Mouse (Mus musculus) CH12.LX (cell line): ENCODE data around the gene Shroom1. TPM values are rescaled to one million over a fixed set of nuclear protein-coding genes. Genes with fewer than 3 reads are reported as not detected.

ENCODE experiments used
- DNase-seq: peaks from one replicate; pipeline ENCODE4 v3.0.0-alpha.2; 2013; ENCODE audit errors: extremely low read depth
- H3K27ac ChIP-seq: 2 replicates; pipeline ENCODE4 v1.5.1; 2012; ENCODE audit warnings: low read depth, mild to moderate bottlenecking, control low read depth, moderate library complexity; ENCODE audit not compliant: insufficient read depth
- H3K27me3 ChIP-seq: replicated peaks from 2 replicates; pipeline ENCODE3; 2012; ENCODE audit warnings: inconsistent platforms
- H3K36me3 ChIP-seq, 2 experiments: replicated peaks in 1 of 2; 2 replicates each; pipeline versions ENCODE3 to v1.6.1; 2012; ENCODE audit warnings: inconsistent platforms in 1 of 2, low read length in 1 of 2, mild to moderate bottlenecking in 1 of 2, mixed read lengths in 1 of 2, moderate library complexity in 1 of 2; ENCODE audit not compliant: control insufficient read depth in 1 of 2, insufficient read depth in 1 of 2
- H3K4me1 ChIP-seq, 2 experiments: 2 replicates each; pipeline ENCODE4 v1.6.1; 2012; ENCODE audit warnings: inconsistent platforms in 1 of 2, moderate library complexity in 1 of 2; ENCODE audit not compliant: insufficient read depth in 2 of 2, control insufficient read depth in 1 of 2
- H3K4me2 ChIP-seq: 2 replicates; pipeline ENCODE4 v1.6.1; 2012; ENCODE audit warnings: low read depth, mild to moderate bottlenecking, control low read depth; ENCODE audit not compliant: poor library complexity, insufficient read depth, severe bottlenecking
- H3K4me3 ChIP-seq, 3 experiments: fragments of 150-350 bp in 1 of 3; sonication (generic) in 1 of 3; replicated peaks in 1 of 3; 2 replicates each; pipeline versions ENCODE3 to v1.5.1; 2011 to 2012; ENCODE audit warnings: low read depth in 2 of 3, low read length in 2 of 3, mild to moderate bottlenecking in 2 of 3, moderate library complexity in 2 of 3, control low read depth in 1 of 3, improper control_type of control experiment in 1 of 3, inconsistent platforms in 1 of 3, mixed read lengths in 1 of 3; ENCODE audit not compliant: poor library complexity in 1 of 3
- H3K79me2 ChIP-seq: replicated peaks from 2 replicates; pipeline ENCODE4 v1.6.1; 2012; ENCODE audit warnings: mild to moderate bottlenecking, moderate library complexity; ENCODE audit not compliant: control insufficient read depth, poor library complexity, insufficient read depth, severe bottlenecking; ENCODE audit errors: extremely low read depth
- H3K9ac ChIP-seq: 2 replicates; pipeline ENCODE4 v1.6.1; 2012; ENCODE audit warnings: low read depth, mild to moderate bottlenecking, control low read depth, moderate library complexity; ENCODE audit not compliant: insufficient read depth
- H3K9me3 ChIP-seq: replicated peaks from 2 replicates; pipeline ENCODE3; 2012; ENCODE audit warnings: low read length, inconsistent platforms, mixed read lengths
- BHLHE40 ChIP-seq: IDR thresholded peaks from 2 replicates; pipeline ENCODE4 v1.6.1; 2011; ENCODE audit warnings: mild to moderate bottlenecking, low read depth, low read length, improper control_type of control experiment
- CTCF ChIP-seq, 2 experiments: IDR thresholded peaks in 1 of 2; conservative IDR thresholded peaks in 1 of 2; 2 replicates each; pipeline ENCODE4 v1.5.1; 2011 to 2012; ENCODE audit warnings: low read depth in 2 of 2, low read length in 2 of 2, improper control_type of control experiment in 1 of 2, inconsistent platforms in 1 of 2, mild to moderate bottlenecking in 1 of 2, moderate library complexity in 1 of 2
- E2F4 ChIP-seq: IDR thresholded peaks from 2 replicates; pipeline ENCODE4 v1.6.1; 2011; ENCODE audit warnings: low read depth, low read length, improper control_type of control experiment; ENCODE audit not compliant: insufficient replicate concordance
- EP300 ChIP-seq: IDR thresholded peaks from 2 replicates; pipeline ENCODE4 v1.6.1; 2011; ENCODE audit warnings: low read length, improper control_type of control experiment
- GABPA ChIP-seq: IDR thresholded peaks from 2 replicates; pipeline ENCODE4 v1.6.1; 2012; ENCODE audit warnings: low read depth, low read length, improper control_type of control experiment, inconsistent platforms; ENCODE audit not compliant: insufficient replicate concordance
- IRF4 ChIP-seq: IDR thresholded peaks from 2 replicates; pipeline ENCODE4 v1.6.1; 2014; ENCODE audit warnings: low read depth, mild to moderate bottlenecking, inconsistent platforms, low read length, improper control_type of control experiment
- JUN ChIP-seq: IDR thresholded peaks from 2 replicates; pipeline ENCODE4 v1.6.1; 2011; ENCODE audit warnings: low read depth, mild to moderate bottlenecking, low read length, improper control_type of control experiment, moderate library complexity; ENCODE audit not compliant: insufficient read depth
- KAT2A ChIP-seq: IDR thresholded peaks from 2 replicates; pipeline ENCODE4 v1.6.1; 2012; ENCODE audit warnings: low read length, improper control_type of control experiment, inconsistent platforms; ENCODE audit not compliant: insufficient replicate concordance
- MAFK ChIP-seq: IDR thresholded peaks from 2 replicates; pipeline ENCODE4 v1.6.1; 2011; ENCODE audit warnings: low read length, improper control_type of control experiment; ENCODE audit not compliant: insufficient replicate concordance
- MAX ChIP-seq: IDR thresholded peaks from 2 replicates; pipeline ENCODE4 v1.6.1; 2011; ENCODE audit warnings: low read length, improper control_type of control experiment
- MEF2A ChIP-seq: IDR thresholded peaks from 2 replicates; pipeline ENCODE4 v1.6.1; 2014; ENCODE audit warnings: low read depth, mild to moderate bottlenecking, inconsistent platforms, low read length, improper control_type of control experiment, borderline replicate concordance
- MXI1 ChIP-seq: IDR thresholded peaks from 2 replicates; pipeline ENCODE4 v1.6.1; 2011; ENCODE audit warnings: mild to moderate bottlenecking, low read depth, low read length, improper control_type of control experiment
- POLR2A ChIP-seq: IDR thresholded peaks from 2 replicates; pipeline ENCODE4 v1.6.1; 2011; ENCODE audit warnings: low read depth, mild to moderate bottlenecking, improper control_type of control experiment, low read length
- SMC3 ChIP-seq: IDR thresholded peaks from 2 replicates; pipeline ENCODE4 v1.6.1; 2011; ENCODE audit warnings: low read depth, low read length, improper control_type of control experiment
- TBP ChIP-seq: conservative IDR thresholded peaks from 2 replicates; pipeline ENCODE4 v1.6.1; 2011; ENCODE audit warnings: low read depth, low read length, improper control_type of control experiment
- TCF12 ChIP-seq: IDR thresholded peaks from 2 replicates; pipeline ENCODE4 v1.6.1; 2014; ENCODE audit warnings: low read depth, mild to moderate bottlenecking, inconsistent platforms, low read length, improper control_type of control experiment
- UBTF ChIP-seq: IDR thresholded peaks from 2 replicates; pipeline ENCODE4 v1.6.1; 2012; ENCODE audit warnings: low read depth, mild to moderate bottlenecking, inconsistent platforms, low read length, improper control_type of control experiment, moderate library complexity
- USF1 ChIP-seq: IDR thresholded peaks from 2 replicates; pipeline ENCODE4 v1.6.1; 2014; ENCODE audit warnings: low read depth, mild to moderate bottlenecking, inconsistent platforms, low read length, improper control_type of control experiment
- USF2 ChIP-seq: conservative IDR thresholded peaks from 2 replicates; pipeline ENCODE4 v1.6.1; 2011; ENCODE audit warnings: low read depth, low read length, improper control_type of control experiment
- ZC3H11A ChIP-seq: IDR thresholded peaks from 2 replicates; pipeline ENCODE4 v1.6.1; 2012; ENCODE audit warnings: low read depth, mild to moderate bottlenecking, inconsistent platforms, low read length, improper control_type of control experiment
- ZMIZ1 ChIP-seq: IDR thresholded peaks from 2 replicates; pipeline ENCODE4 v1.6.1; 2012; ENCODE audit warnings: low read depth, mild to moderate bottlenecking, inconsistent platforms, low read length, improper control_type of control experiment
- dilution Hi-C: fragments of 300-500 bp; cut with MboI; formaldehyde crosslinking; loops from 2 replicates; pipeline ENCODE4 v1.14.3; 2020; ENCODE audit warnings: low sequenced_read_pairs; ENCODE audit not compliant: extremely low pct_unique_long_range_greater_than_20kb, extremely low pct_ligation_motif_present
- in situ Hi-C: fragments of 300-500 bp; cut with MboI; formaldehyde crosslinking; loops from 3 replicates; pipeline ENCODE4 v1.14.3; 2019; ENCODE audit warnings: low sequenced_read_pairs, low pct_ligation_motif_present, low pct_unique_long_range_greater_than_20kb, mixed read lengths
- polyA plus RNA-seq: library from polyadenylated mRNA; unstranded; fragments of >175 nt; gene quantifications from 2 replicates; pipeline ENCODE4 v1.2.1, GENCODE M21; 2012; ENCODE audit warnings: low read depth; ENCODE audit not compliant: insufficient read length
- total RNA-seq, 2 experiments: library from RNA; depleted of rRNA; stranded (reverse); fragments of 300-350 nt in 1 of 2; fragments of >200 nt in 1 of 2; gene quantifications; 2 replicates each; pipeline ENCODE4 v1.2.3; 2012 to 2014

The Shroom1 gene
- total and polyA plus RNA-seq, 3 experiments: not detected

GRCm38 (mm10) chr11:53486351-53486750, 29.3 kb downstream of the Shroom1 start:
- Histone ChIP-seq H3K4me3 (no peak overlapping the region), H3K79me2 (no peaks in the 10 kb centered on the region), H3K9me3 (no peaks in the 10 kb centered on the region), H3K4me1 (peaks cover 14 to 24% of the 10 kb centered on the region in 2 experiments), H3K27me3 (no peaks in the 10 kb centered on the region), H3K36me3 (no peaks in the 10 kb centered on the region), H3K9ac (no peak overlapping the region), H3K27ac (no peak overlapping the region), H3K4me2 (no peak overlapping the region)
- dilution Hi-C loops: no loop called here
- in situ Hi-C loops: no loop called here
- TF ChIP-seq USF1: no peak
- no peak for TF ChIP-seq POLR2A
- no peak for TF ChIP-seq JUN
- TF ChIP-seq MEF2A: no peak
- TF ChIP-seq KAT2A: no peak
- TF ChIP-seq TCF12: no peak
- TF ChIP-seq EP300: no peak
- no peak for TF ChIP-seq IRF4
- TF ChIP-seq ZMIZ1: no peak
- TF ChIP-seq UBTF: no peak
- no peak for TF ChIP-seq MAX
- no peak for TF ChIP-seq MXI1
- TF ChIP-seq ZC3H11A: no peak
- no peak for TF ChIP-seq USF2
- TF ChIP-seq CTCF (conservative IDR thresholded peaks at IDR 0.05 in 1 of 2, IDR thresholded peaks at IDR 0.05 in 1 of 2; ENCODE audit: low read depth in 2 of 2, low read length in 2 of 2): no peak
- no peak for TF ChIP-seq SMC3
- TF ChIP-seq GABPA: no peak
- TF ChIP-seq TBP: no peak
- no peak for DNase-seq

GRCm38 (mm10) chr11:53486822-53487594, 30.0 kb downstream of the Shroom1 start:
- no peak overlapping the region for H3K9ac ChIP-seq
- DNase-seq: peak; percentile 49
- dilution Hi-C loops: no loop called here

More at GRCm38 (mm10) chr11:53486822-53487594, 30.0 kb downstream of the Shroom1 start:
- no peaks in the 10 kb centered on the region for H3K36me3 ChIP-seq
- H3K4me1 ChIP-seq: peaks cover 14 to 31% of the 10 kb centered on the region in 2 experiments
- H3K79me2 ChIP-seq: no peaks in the 10 kb centered on the region
- peak overlapping the region; percentile 23 for H3K4me2 ChIP-seq
- H3K27me3 ChIP-seq: no peaks in the 10 kb centered on the region
- no peak overlapping the region for H3K27ac ChIP-seq
- H3K9me3 ChIP-seq: no peaks in the 10 kb centered on the region
- in situ Hi-C loops: no loop called here
- TF ChIP-seq GABPA: no peak
- TF ChIP-seq MAFK: no peak
- no peak for TF ChIP-seq TCF12
- TF ChIP-seq MEF2A: no peak
- no peak for TF ChIP-seq E2F4
- no peak for TF ChIP-seq KAT2A
- TF ChIP-seq CTCF (conservative IDR thresholded peaks at IDR 0.05 in 1 of 2, IDR thresholded peaks at IDR 0.05 in 1 of 2; ENCODE audit: low read depth in 2 of 2, low read length in 2 of 2): peak in 1 of 2 experiments; percentile 10; a peak in 1 of 4 replicates
- peak; percentile 19; the same call in 1 of the 2 replicates for TF ChIP-seq BHLHE40
- no peak for TF ChIP-seq USF2
- 0 out of 2 replicates have a peak, but pooled peaks have one; percentile 6 for TF ChIP-seq SMC3
- H3K4me3 ChIP-seq: peak overlapping the region in 1 of 3 experiments; percentile 3
